Mouse (Mus musculus) heart, adult 2 months (tissue): ENCODE measurements around the gene Rarg. TPM values are rescaled to one million over a fixed set of nuclear protein-coding genes. Genes with fewer than 3 reads are reported as not detected.

Experiments
- DNase-seq, 2 experiments: peaks; one replicate each; pipeline ENCODE4 v3.0.0; 2021
- H3K27ac ChIP-seq: fragments of 200-600 bp; 2 replicates; pipeline ENCODE4 v1.8.1; 2022
- H3K27me3 ChIP-seq: fragments of 200-500 bp; 2 replicates; pipeline ENCODE4 v1.6.1; 2012; ENCODE audit warnings: mild to moderate bottlenecking, low read length, inconsistent platforms, mixed read lengths; ENCODE audit not compliant: control insufficient read depth, insufficient read depth
- H3K36me3 ChIP-seq: fragments of 200-500 bp; 2 replicates; pipeline ENCODE4 v1.6.1; 2012; ENCODE audit warnings: low read length, inconsistent platforms; ENCODE audit not compliant: control insufficient read depth, insufficient read depth
- H3K4me1 ChIP-seq: fragments of 200-500 bp; 2 replicates; pipeline ENCODE4 v1.6.1; 2011; ENCODE audit warnings: low read length; ENCODE audit not compliant: control insufficient read depth, insufficient read depth
- H3K4me3 ChIP-seq: fragments of 200-600 bp; 2 replicates; pipeline ENCODE4 v1.8.1; 2022
- H3K79me2 ChIP-seq: fragments of 200-500 bp; replicated peaks from 2 replicates; pipeline ENCODE4 v1.6.1; 2012; ENCODE audit warnings: mild to moderate bottlenecking, inconsistent platforms, low read length, moderate library complexity, mixed read lengths; ENCODE audit not compliant: control insufficient read depth, insufficient read depth
- H3K9ac ChIP-seq: fragments of 200-500 bp; 2 replicates; pipeline ENCODE4 v1.6.1; 2012; ENCODE audit warnings: low read depth, mild to moderate bottlenecking, control low read depth, inconsistent platforms, low read length, mixed read lengths
- CTCF ChIP-seq: fragments of 200-600 bp; IDR thresholded peaks from 2 replicates; pipeline ENCODE4 v1.8.1; 2022; ENCODE audit warnings: antibody characterized with exemption, mild to moderate bottlenecking, moderate library complexity
- EP300 ChIP-seq: fragments of 200-500 bp; IDR thresholded peaks from 2 replicates; pipeline ENCODE4 v1.6.1; 2011; ENCODE audit warnings: low read depth, low read length, control low read depth; ENCODE audit not compliant: insufficient read depth
- POLR2A ChIP-seq: fragments of 200-500 bp; IDR thresholded peaks from 2 replicates; pipeline ENCODE4 v1.6.1; 2011; ENCODE audit warnings: mild to moderate bottlenecking, low read depth, low read length, control low read depth; ENCODE audit not compliant: insufficient read depth
- WGBS: fragments of 180-500 bp; shearing (Covaris S2); methylation state at CpG from one replicate; pipeline ENCODE4 v1.1.7; 2018; 5-methylcytosine and 5-hydroxymethylcytosine counted together
- intact Hi-C: fragments of 180-260 bp; cut with DNase I; formaldehyde crosslinking; loops from one replicate; pipeline ENCODE4 v1.15.1; 2025
- polyA plus RNA-seq: library from polyadenylated mRNA; depleted of rRNA; stranded (reverse); fragments of >200 nt; gene quantifications from 2 replicates; pipeline ENCODE4 v1.2.3, GENCODE M21; 2012
- total RNA-seq, 2 experiments: library from RNA; stranded (reverse); gene quantifications; 2 replicates each; pipeline ENCODE4 v1.2.3; 2021

Gene Rarg
- total and polyA plus RNA-seq, 3 experiments: 18.1 to 20.3 (median 19.9) TPM

DNA sequence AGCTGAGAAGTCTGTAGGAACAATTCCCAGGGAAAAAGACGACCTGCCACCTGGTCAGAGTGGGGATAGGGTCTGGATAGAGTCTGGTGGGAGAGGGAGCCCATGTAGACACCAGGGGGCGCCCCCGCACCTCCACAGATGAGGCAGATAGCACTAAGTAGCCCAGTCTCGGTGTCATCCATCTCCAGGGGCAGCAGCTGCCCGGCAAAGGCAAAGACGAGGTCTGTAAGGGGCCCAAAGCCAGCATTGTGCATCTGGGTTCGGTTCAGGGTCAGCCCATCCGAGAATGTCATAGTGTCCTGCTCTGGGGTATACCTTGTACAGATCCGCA lies 18.1 kb downstream of the Rarg start:
- Histone ChIP-seq H3K79me2 (peaks cover 2% of the 10 kb centered on the region; the same call in 1 of the 2 replicates), H3K27ac (peak overlapping the region; percentile 63), H3K4me1 (peaks cover 24% of the 10 kb centered on the region), H3K27me3 (no peaks in the 10 kb centered on the region), H3K4me3 (no peak overlapping the region), H3K9ac (no peak overlapping the region), H3K36me3 (no peaks in the 10 kb centered on the region; the same call in 1 of the 2 replicates)
- TF ChIP-seq EP300 (peak; percentile 43; the same call in 1 of the 2 replicates), CTCF (peak; percentile 95), POLR2A (no peak)
- DNase-seq: peak; percentile 78 to 87
- WGBS: 10% methylated on average over 9 of the region's 9 CpGs
- intact Hi-C loops: loop anchor here (1.0 kb wide), 2 partner anchors 40 to 77 kb away; partner anchors contain the start of gene Mfsd5

- no peak overlapping the region for H3K4me3 ChIP-seq
- H3K27ac ChIP-seq: no peak overlapping the region
- no peaks in the 10 kb centered on the region; the same call in none of the 2 replicates for H3K36me3 ChIP-seq
- intact Hi-C loops: loop anchor here (1.0 kb wide), 2 partner anchors 41 to 78 kb away; partner anchors contain the start of gene Mfsd5
- TF ChIP-seq CTCF: no peak
- TF ChIP-seq EP300: no peak
- TF ChIP-seq POLR2A: no peak
- no peak for DNase-seq
- H3K27me3 ChIP-seq: no peaks in the 10 kb centered on the region
- H3K79me2 ChIP-seq: peaks cover 2% of the 10 kb centered on the region; the same call in 1 of the 2 replicates
- no peak overlapping the region for H3K9ac ChIP-seq
- 89% methylated on average over 14 of the region's 14 CpGs for WGBS
- peaks cover 26% of the 10 kb centered on the region for H3K4me1 ChIP-seq
Observed at GRCm38 (mm10) chr15:102238543-102239259, 18.6 kb downstream of the Rarg start.

GRCm38 (mm10) chr15:102235371-102236027 lies 21.8 kb downstream of the Rarg start:
- no peaks in the 10 kb centered on the region for H3K79me2 ChIP-seq
- no peaks in the 10 kb centered on the region; the same call in none of the 2 replicates for H3K36me3 ChIP-seq
- no peaks in the 10 kb centered on the region for H3K27me3 ChIP-seq
- TF ChIP-seq EP300 (peak; percentile 17; the same call in 1 of the 2 replicates), POLR2A (peak; percentile 36; the same call in 1 of the 2 replicates), CTCF (peak; percentile 13; the same call in 1 of the 2 replicates)
- H3K4me1 ChIP-seq: peaks cover 13% of the 10 kb centered on the region
- intact Hi-C loops: no loop called here
- H3K4me3 ChIP-seq: 0 out of 2 replicates have a peak overlapping the region, but pooled peaks have one; percentile 4
- DNase-seq: peak; percentile 61 to 64
- no peak overlapping the region; the same call in 1 of the 2 replicates for H3K9ac ChIP-seq
- WGBS: 27% methylated on average over 21 of the region's 21 CpGs
- H3K27ac ChIP-seq: peak overlapping the region; percentile 68

DNA sequence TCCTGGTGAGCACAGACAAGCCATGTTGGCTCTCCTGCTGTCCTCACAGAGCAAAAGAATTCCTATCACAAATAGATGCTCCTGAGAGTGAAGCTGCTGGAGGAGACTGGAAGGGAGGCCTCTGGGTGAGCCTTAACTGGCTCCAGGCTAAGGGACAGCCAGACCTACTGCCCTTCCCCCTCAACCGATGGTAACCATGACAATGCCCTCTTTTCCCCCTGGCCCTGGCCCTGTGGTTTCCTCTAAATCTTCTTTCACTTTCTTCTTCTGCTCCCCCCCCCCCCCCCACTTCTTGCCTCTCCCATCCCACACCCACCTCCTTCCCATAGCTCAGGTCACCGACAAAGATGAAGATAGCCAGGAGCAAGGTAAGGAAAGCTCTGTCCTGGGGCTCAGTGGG lies 23.4 kb downstream of the Rarg start:
- TF ChIP-seq POLR2A: no peak
- TF ChIP-seq CTCF: no peak
- no peak for TF ChIP-seq EP300
- Histone ChIP-seq H3K27ac (no peak overlapping the region), H3K4me3 (no peak overlapping the region), H3K4me1 (peaks cover 11% of the 10 kb centered on the region), H3K9ac (no peak overlapping the region), H3K36me3 (no peaks in the 10 kb centered on the region; the same call in none of the 2 replicates), H3K27me3 (no peaks in the 10 kb centered on the region), H3K79me2 (no peaks in the 10 kb centered on the region)
- intact Hi-C loops: no loop called here
- peak in 1 of 2 experiments; percentile 18 for DNase-seq
- 14% methylated on average over 2 of the region's 2 CpGs for WGBS

DNA sequence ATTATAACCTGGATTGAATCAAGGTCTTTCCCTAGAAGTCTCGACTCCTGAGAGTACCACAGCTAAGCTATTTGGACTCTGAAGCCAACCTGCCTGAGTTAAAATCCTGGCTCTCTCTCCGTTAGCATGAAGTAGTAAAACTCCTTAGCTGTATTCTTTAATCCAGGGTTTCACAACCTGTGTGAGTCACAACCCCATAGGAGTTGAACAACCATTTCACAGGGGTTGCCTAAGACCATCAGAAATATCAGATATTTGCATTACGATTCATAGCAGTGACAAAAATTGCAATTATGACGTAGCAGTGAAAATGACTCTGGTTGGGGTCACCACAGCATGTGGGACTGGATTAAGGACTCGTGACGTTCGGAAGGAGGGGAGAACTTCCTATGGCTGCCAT lies 24.6 kb downstream of the Rarg start:
- no peak overlapping the region for H3K27ac ChIP-seq
- TF ChIP-seq EP300: no peak
- TF ChIP-seq POLR2A: no peak
- no peak for TF ChIP-seq CTCF
- no peak overlapping the region for H3K9ac ChIP-seq
- WGBS: 90% methylated on average over 7 of the region's 7 CpGs
- intact Hi-C loops: no loop called here
- DNase-seq: no peak
- H3K79me2 ChIP-seq: no peaks in the 10 kb centered on the region
- peaks cover 11% of the 10 kb centered on the region for H3K4me1 ChIP-seq
- no peaks in the 10 kb centered on the region for H3K27me3 ChIP-seq
- H3K36me3 ChIP-seq: no peaks in the 10 kb centered on the region; the same call in none of the 2 replicates
- H3K4me3 ChIP-seq: no peak overlapping the region

- Histone ChIP-seq H3K27me3 (no peaks in the 10 kb centered on the region), H3K27ac (no peak within 1 kb of the TSS)
Observed at GRCm38 (mm10) chr15:102231748-102232147, 25.6 kb downstream of the Rarg start, which contains the start of gene Itgb7. Gene Itgb7, minus strand, starts transcription at chr15:102231944.

More at GRCm38 (mm10) chr15:102231748-102232147, 25.6 kb downstream of the Rarg start, which contains the start of gene Itgb7:
- peak; percentile 30 to 50 for DNase-seq
- H3K4me3 ChIP-seq: no peak within 1 kb of the TSS
- intact Hi-C loops: no loop called here
- 25% methylated on average over 6 of the region's 6 CpGs for WGBS
- TF ChIP-seq EP300 (no peak), POLR2A (no peak), CTCF (no peak)
- H3K79me2 ChIP-seq: no peaks in the 10 kb centered on the region
- no peaks in the 10 kb centered on the region; the same call in none of the 2 replicates for H3K36me3 ChIP-seq
- H3K4me1 ChIP-seq: peaks cover 11% of the 10 kb centered on the region
- H3K9ac ChIP-seq: no peak within 1 kb of the TSS
